Mouse (Mus musculus) ES-CJ7 (cell line): ENCODE results near the gene Abca3.

Experiments used
- DNase-seq: peaks from one replicate; pipeline ENCODE4 v3.0.0; 2011; ENCODE audit warnings: low read depth, low spot score

The Abca3 gene

DNA sequence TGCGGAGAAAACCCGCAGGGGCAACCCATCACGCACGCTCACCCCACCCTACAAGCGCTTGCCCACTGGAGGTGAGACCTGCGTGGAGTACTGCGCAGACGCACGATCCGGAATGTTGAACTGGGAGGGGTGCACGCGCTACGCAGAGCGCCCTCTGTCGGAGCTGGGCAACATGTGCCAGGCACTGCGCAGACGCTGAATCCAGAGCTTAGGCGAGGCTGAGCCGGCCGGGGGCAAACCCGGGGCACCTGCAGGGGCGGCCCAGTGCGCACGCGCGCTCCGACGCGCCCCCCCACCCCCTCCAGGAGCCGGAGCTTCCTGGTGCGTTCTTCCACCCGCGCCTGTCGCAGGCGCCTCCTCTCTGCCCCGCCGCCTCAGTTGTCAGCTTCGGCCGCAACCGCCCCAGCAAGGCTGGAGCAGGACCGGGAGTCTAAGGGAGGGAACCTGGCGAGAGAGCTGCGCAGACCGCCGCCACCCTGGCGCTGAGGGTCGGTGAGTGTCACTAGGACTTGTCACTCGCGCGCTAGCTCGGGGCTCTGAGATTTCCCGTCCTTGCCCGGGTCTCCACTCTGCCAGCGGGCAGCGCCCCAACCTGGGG lies at the start of gene Abca3:
Gene Abca3 (plus strand): TSS at position 191 of the 598 bp plus-strand sequence.
- DNase-seq, result peak; percentile 97

GRCm38 (mm10) chr17:24307500-24307899 lies 44.2 kb upstream of the Abca3 start:
- DNase-seq, result peak; percentile 28

DNA sequence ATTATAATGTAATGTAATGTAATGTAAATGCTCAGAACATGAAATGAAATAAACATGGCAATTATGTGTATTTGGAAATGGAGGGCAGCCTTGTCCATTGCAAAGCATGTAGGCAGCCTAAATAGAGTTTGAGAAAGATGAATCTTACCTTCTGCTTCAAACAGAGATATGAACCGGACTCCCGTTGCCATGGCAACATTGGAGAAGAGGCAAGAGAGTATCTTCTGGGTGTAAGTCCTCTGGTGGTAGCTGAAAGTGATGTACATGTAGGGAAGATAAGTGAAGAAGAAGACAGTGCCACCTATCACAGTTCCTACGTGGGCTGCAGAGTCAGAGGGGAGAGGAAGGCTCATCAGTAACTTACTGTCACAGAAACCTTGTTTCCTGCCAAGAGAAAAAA lies 30.9 kb upstream of the Abca3 start:
- no peak for DNase-seq

DNA sequence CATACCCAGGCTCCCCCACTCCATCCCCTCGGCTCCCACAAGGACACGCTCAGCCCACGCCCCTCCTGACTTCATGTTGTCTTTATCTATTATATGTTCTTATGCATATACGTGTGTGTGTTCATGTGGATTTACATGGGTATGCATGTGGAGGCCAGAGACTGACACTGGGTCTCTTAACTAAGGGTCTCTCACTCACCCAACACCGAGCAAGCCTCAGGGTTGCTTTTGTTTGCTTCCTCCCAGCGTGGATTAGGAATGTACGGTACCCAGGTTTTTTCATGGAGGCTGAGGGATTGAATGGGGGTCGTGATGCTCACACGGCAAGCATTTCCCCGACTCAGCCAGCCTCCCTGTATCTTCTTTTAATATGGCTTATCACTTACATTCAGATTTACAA lies 26.7 kb upstream of the Abca3 start:
- no peak for DNase-seq

DNA sequence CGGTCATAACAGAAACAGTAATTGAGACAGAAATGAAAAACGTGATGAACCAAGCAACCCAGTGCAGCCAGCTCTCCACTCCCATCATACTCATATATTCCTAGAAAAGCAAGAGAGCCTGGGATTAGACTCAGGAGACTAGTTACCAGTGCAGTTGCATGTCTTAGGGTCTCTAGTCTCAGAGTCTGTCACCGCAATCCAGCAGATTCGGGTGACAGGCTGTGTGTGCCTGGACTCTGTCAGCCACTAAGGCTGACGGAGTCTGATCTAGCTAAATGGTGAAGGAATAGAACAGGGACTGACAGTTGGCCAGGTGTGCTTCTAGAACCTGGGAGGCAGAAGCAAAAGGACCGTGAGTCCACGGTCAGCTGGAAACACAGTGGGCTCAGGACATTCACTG lies 24.1 kb upstream of the Abca3 start:
- no peak for DNase-seq

GRCm38 (mm10) chr17:24344672-24345071 lies 7.1 kb upstream of the Abca3 start:
- DNase-seq, result no peak

- no peak for DNase-seq
These were observed 4.9 kb upstream of the Abca3 start for GRCm38 (mm10) chr17:24346831-24347230.

DNA sequence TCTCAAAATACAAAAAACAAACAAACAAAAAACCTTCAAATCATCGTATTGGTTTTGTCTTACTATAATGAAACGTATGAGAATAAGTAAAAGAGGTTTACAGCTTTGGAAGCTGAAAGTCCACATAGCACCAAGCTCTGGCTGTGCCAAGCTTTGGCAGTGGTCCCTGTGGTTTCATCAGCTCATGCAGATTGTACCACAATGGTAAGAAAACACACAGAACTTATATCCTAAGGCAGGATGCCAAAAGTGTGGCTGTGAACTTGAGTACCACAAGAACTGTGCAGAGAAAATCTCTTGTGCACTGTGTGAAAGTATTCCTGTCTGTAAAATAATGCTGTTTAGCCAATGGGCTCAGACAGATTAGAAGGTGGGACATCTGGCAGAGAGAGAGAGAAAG lies 2.6 kb upstream of the Abca3 start:
- DNase-seq, result no peak

- peak; percentile 16 for DNase-seq
These were observed 607 bp upstream of the Abca3 start, which contains the start of gene Abca17 for GRCm38 (mm10) chr17:24350926-24351759. Gene Abca17, minus strand, starts transcription at chr17:24351068.

GRCm38 (mm10) chr17:24352370-24353194 lies 832 bp downstream of the Abca3 start:
- peak; percentile 51 for DNase-seq

- DNase-seq, result no peak
These were observed 2.2 kb downstream of the Abca3 start for GRCm38 (mm10) chr17:24353960-24354359.

DNA sequence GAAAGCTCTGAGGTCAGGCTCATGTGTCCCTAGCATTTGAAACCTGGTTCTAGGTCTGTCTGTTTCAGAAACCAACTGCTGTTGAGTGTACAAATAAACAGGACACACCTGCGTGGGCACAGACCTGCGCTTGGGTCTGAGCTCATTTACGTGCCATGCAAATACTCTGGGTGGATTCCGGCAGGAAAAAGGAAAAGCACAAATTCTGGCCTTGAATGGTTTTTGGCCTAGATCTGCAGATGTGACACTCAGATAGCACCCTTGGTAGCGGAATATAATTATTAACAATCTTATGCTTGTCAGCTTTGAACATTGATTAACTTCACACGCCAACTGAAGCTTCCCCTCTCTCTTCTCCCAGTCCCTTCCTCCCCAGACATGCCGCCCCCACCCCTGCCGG lies 3.5 kb downstream of the Abca3 start:
- no peak for DNase-seq

- DNase-seq, result no peak
These were observed 7.3 kb downstream of the Abca3 start for GRCm38 (mm10) chr17:24359006-24359405.

DNA sequence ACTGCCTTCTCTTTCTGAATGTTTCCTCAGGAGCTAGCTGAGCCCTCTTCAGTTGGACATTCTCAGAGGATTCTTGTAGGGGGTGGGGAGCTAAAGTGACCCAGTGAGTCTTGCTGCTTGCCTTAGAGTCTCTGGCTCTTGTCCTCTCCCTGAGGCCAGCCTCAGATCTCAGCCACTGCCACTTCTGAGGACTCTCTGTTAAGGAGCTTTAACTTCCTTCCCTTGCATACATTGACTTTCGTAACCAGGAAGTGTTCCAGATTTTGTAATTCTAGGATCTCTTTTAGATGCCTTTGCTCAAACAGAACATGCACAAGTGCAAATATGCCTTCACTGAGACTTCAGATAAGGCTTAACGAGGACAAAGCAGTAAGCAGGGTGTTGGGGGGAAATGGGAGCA lies 8.2 kb downstream of the Abca3 start:
- no peak for DNase-seq

DNA sequence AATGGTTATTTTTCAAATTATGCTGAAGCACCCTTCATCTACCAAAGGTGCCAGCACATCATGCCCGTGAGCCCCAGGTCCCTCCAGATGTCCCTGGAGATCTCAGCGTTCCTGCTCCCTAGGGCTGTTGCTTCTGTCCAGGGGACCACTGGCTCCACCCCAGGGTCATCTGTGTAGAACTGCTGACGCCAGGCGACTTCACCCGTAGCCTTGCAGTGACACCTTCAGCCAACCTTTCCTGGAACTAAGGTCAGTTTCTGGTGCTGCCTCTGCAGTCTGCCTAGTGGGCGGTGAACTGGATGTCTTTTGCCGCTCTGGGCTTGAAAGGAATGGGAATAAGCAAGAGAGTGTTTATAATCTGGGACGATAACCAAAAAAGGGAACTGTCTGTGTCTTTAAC lies 9.1 kb downstream of the Abca3 start:
- no peak for DNase-seq

DNA sequence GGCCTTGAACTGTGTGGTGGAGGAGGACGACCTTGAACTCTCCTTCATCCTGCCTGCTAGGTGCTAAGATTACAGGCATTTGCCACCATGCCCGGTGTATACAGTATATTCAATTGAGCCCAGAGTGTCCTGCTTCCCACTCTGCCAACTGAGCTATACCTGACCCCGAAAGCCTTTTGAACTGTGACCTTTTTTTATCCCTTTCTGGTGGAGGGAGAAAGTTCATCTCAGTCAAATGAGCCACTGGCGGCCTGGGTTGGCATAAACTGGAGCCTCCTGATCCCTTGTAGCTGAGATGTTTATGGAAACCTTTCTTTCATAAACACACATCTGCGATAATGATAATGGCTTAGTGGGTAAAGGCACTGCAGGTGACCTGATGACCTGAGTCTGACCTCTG lies 9.5 kb downstream of the Abca3 start:
- DNase-seq, result no peak

GRCm38 (mm10) chr17:24362527-24362926 lies 10.8 kb downstream of the Abca3 start:
- no peak for DNase-seq

- DNase-seq, result no peak
These were observed 12.7 kb downstream of the Abca3 start for GRCm38 (mm10) chr17:24364461-24364860.

GRCm38 (mm10) chr17:24365863-24366262 lies 14.1 kb downstream of the Abca3 start:
- no peak for DNase-seq

DNA sequence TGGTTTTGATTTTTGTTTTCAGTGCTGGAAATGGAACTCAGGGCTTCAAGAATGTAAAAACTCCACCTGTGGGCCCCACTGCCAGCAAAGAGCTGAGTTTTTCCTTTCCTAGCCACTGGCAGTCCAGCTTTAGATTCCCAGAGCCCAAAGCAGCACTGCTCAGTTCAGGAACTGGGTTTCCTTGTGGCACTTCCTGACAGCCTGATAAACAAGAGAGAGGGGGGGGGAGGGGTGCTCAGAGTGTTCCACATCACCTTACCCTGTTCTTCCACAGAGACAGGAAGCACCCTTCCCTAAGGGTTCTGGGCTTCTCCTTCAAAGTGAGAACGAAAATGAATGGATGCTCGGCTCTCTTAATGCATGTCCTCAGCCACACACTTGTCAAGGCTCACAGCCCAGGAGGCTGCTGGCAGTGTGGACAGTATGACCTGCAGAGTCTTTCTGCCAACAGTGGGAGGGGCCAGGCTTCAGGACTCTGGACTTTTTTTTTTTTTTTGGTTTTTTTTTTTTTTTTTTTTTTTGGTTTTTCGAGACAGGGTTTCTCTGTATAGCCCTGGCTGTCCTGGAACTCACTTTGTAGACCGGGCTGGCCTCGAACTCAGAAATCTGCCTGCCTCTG lies 23.5 kb downstream of the Abca3 start:
- DNase-seq, result no peak

DNA sequence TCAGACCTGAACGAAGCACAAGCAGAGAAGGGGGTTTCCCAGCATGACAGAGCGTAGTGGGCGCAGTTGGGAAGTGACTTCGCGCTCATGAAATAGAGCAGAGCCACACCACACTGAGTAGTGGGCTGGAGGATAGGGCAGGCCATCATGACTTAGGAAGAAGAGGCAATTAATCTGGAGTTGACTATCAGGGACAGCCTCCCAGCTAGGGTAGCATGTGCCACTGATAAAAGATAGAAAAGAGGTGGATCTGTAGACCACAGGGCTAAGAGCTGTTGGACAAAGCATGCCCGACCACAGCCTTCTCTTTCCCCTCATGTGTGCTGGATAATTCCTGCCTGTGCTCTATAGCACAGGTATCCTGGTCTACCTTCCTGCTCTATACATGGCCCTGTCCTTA lies 24.1 kb downstream of the Abca3 start:
- DNase-seq, result no peak

GRCm38 (mm10) chr17:24378496-24378895 lies 26.7 kb downstream of the Abca3 start:
- no peak for DNase-seq
